Mouse (Mus musculus) right cerebral cortex, postnatal 36 days (tissue): ENCODE data around the gene Gm7257.

Experiments used
- DNase-seq, 2 experiments: peaks; one replicate each; pipeline ENCODE4 v3.0.0; 2022; ENCODE audit warnings: low spot score in 2 of 2, mixed read lengths in 1 of 2

Gm7257 gene

GRCm38 (mm10) chr9:36431584-36431983 is at the start of gene Gm7257:
Gm7257 (plus strand) TSS chr9:36431884.
- no peak for DNase-seq

- no peak for DNase-seq
Observed at GRCm38 (mm10) chr9:36402991-36403390, 28.7 kb upstream of the Gm7257 start.

- no peak for DNase-seq
Observed at GRCm38 (mm10) chr9:36435051-36435764, 3.5 kb downstream of the Gm7257 start.

GRCm38 (mm10) chr9:36475338-36475737 is 43.7 kb downstream of the Gm7257 start, which contains the start of gene Gm9513:
Gm9513 (plus strand) TSS chr9:36475638.
- no peak for DNase-seq
